Mouse (Mus musculus) heart, adult 2 months (tissue): Measurements from ENCODE around the gene Rtn3. TPM values are rescaled to one million over a fixed set of nuclear protein-coding genes. Genes with fewer than 3 reads are reported as not detected.
A peak's percentile ranks its signal among the peaks of the same experiment; 100 is the strongest.

Experiments used
- DNase-seq, 2 experiments: peaks; one replicate each; pipeline ENCODE4 v3.0.0; 2021
- H3K27ac ChIP-seq: fragments of 200-600 bp; 2 replicates; pipeline ENCODE4 v1.8.1; 2022
- H3K27me3 ChIP-seq: fragments of 200-500 bp; 2 replicates; pipeline ENCODE4 v1.6.1; 2012; ENCODE audit warnings: mild to moderate bottlenecking, low read length, inconsistent platforms, mixed read lengths; ENCODE audit not compliant: control insufficient read depth, insufficient read depth
- H3K36me3 ChIP-seq: fragments of 200-500 bp; 2 replicates; pipeline ENCODE4 v1.6.1; 2012; ENCODE audit warnings: low read length, inconsistent platforms; ENCODE audit not compliant: control insufficient read depth, insufficient read depth
- H3K4me1 ChIP-seq: fragments of 200-500 bp; 2 replicates; pipeline ENCODE4 v1.6.1; 2011; ENCODE audit warnings: low read length; ENCODE audit not compliant: control insufficient read depth, insufficient read depth
- H3K4me3 ChIP-seq: fragments of 200-600 bp; 2 replicates; pipeline ENCODE4 v1.8.1; 2022
- H3K79me2 ChIP-seq: fragments of 200-500 bp; replicated peaks from 2 replicates; pipeline ENCODE4 v1.6.1; 2012; ENCODE audit warnings: mild to moderate bottlenecking, inconsistent platforms, low read length, moderate library complexity, mixed read lengths; ENCODE audit not compliant: control insufficient read depth, insufficient read depth
- H3K9ac ChIP-seq: fragments of 200-500 bp; 2 replicates; pipeline ENCODE4 v1.6.1; 2012; ENCODE audit warnings: low read depth, mild to moderate bottlenecking, control low read depth, inconsistent platforms, low read length, mixed read lengths
- CTCF ChIP-seq: fragments of 200-600 bp; IDR thresholded peaks from 2 replicates; pipeline ENCODE4 v1.8.1; 2022; ENCODE audit warnings: antibody characterized with exemption, mild to moderate bottlenecking, moderate library complexity
- EP300 ChIP-seq: fragments of 200-500 bp; IDR thresholded peaks from 2 replicates; pipeline ENCODE4 v1.6.1; 2011; ENCODE audit warnings: low read depth, low read length, control low read depth; ENCODE audit not compliant: insufficient read depth
- POLR2A ChIP-seq: fragments of 200-500 bp; IDR thresholded peaks from 2 replicates; pipeline ENCODE4 v1.6.1; 2011; ENCODE audit warnings: mild to moderate bottlenecking, low read depth, low read length, control low read depth; ENCODE audit not compliant: insufficient read depth
- WGBS: fragments of 180-500 bp; shearing (Covaris S2); methylation state at CpG from one replicate; pipeline ENCODE4 v1.1.7; 2018; 5-methylcytosine and 5-hydroxymethylcytosine counted together
- intact Hi-C: fragments of 180-260 bp; cut with DNase I; formaldehyde crosslinking; loops from one replicate; pipeline ENCODE4 v1.15.1; 2025
- polyA plus RNA-seq: library from polyadenylated mRNA; depleted of rRNA; stranded (reverse); fragments of >200 nt; gene quantifications from 2 replicates; pipeline ENCODE4 v1.2.3, GENCODE M21; 2012
- total RNA-seq, 2 experiments: library from RNA; stranded (reverse); gene quantifications; 2 replicates each; pipeline ENCODE4 v1.2.3; 2021

Rtn3 gene
- total and polyA plus RNA-seq, 3 experiments, result 58.2 to 75.4 (median 71.8) TPM

GRCm38 (mm10) chr19:7482266-7482598 lies 849 bp downstream of the Rtn3 start:
- WGBS, result under 1% methylated on average over 7 of the region's 7 CpGs
- Histone ChIP-seq H3K4me3 (peak overlapping the region; percentile 66), H3K4me1 (peaks cover 5% of the 10 kb centered on the region), H3K79me2 (peaks cover 2% of the 10 kb centered on the region; the same call in 1 of the 2 replicates), H3K27me3 (no peaks in the 10 kb centered on the region), H3K36me3 (peaks cover 16% of the 10 kb centered on the region), H3K27ac (peak overlapping the region; percentile 98), H3K9ac (peak overlapping the region; percentile 91)
- TF ChIP-seq POLR2A, result no peak
- no peak for TF ChIP-seq CTCF
- no peak for TF ChIP-seq EP300
- DNase-seq, result no peak
- intact Hi-C loops, result loop anchor here (5.0 kb wide), 1 partner anchor 40 kb away; no protein-coding TSS in a partner anchor

GRCm38 (mm10) chr19:7481541-7482265 lies 1.4 kb downstream of the Rtn3 start:
- DNase-seq, result peak; percentile 32 to 41
- H3K79me2 ChIP-seq, result peaks cover 2% of the 10 kb centered on the region; the same call in 1 of the 2 replicates
- peak overlapping the region; percentile 46 for H3K9ac ChIP-seq
- 7% methylated on average over 12 of the region's 12 CpGs for WGBS
- peaks cover 16% of the 10 kb centered on the region for H3K36me3 ChIP-seq
- no peaks in the 10 kb centered on the region for H3K27me3 ChIP-seq
- intact Hi-C loops, result loop anchor here (5.0 kb wide), 1 partner anchor 39 kb away; no protein-coding TSS in a partner anchor
- peak overlapping the region; percentile 66 for H3K4me3 ChIP-seq
- TF ChIP-seq CTCF, result no peak
- no peak for TF ChIP-seq EP300
- no peak for TF ChIP-seq POLR2A
- peaks cover 5% of the 10 kb centered on the region for H3K4me1 ChIP-seq
- H3K27ac ChIP-seq, result peak overlapping the region; percentile 98

- no peak for TF ChIP-seq CTCF
- TF ChIP-seq POLR2A, result no peak
- TF ChIP-seq EP300, result no peak
- peaks cover 6% of the 10 kb centered on the region for H3K4me1 ChIP-seq
- H3K9ac ChIP-seq, result no peak overlapping the region
- peaks cover 4% of the 10 kb centered on the region; the same call in 1 of the 2 replicates for H3K79me2 ChIP-seq
- no peak overlapping the region for H3K4me3 ChIP-seq
- DNase-seq, result no peak
- H3K27me3 ChIP-seq, result no peaks in the 10 kb centered on the region
- H3K27ac ChIP-seq, result no peak overlapping the region
- 97% methylated on average over 3 of the region's 3 CpGs for WGBS
- intact Hi-C loops, result loop anchor here (5.0 kb wide), 1 partner anchor 37 kb away; no protein-coding TSS in a partner anchor
- H3K36me3 ChIP-seq, result peaks cover 20% of the 10 kb centered on the region
These were observed 3.3 kb downstream of the Rtn3 start for GRCm38 (mm10) chr19:7479751-7480248.

GRCm38 (mm10) chr19:7470643-7471042 lies 12.4 kb downstream of the Rtn3 start:
- no peak for DNase-seq
- Histone ChIP-seq H3K27me3 (no peaks in the 10 kb centered on the region), H3K4me1 (peaks cover 4% of the 10 kb centered on the region), H3K4me3 (no peak overlapping the region), H3K36me3 (peaks cover 32% of the 10 kb centered on the region), H3K79me2 (peaks cover 3% of the 10 kb centered on the region; the same call in 1 of the 2 replicates), H3K9ac (no peak overlapping the region), H3K27ac (no peak overlapping the region; the same call in 1 of the 2 replicates)
- intact Hi-C loops, result no loop called here
- WGBS, result 69% methylated on average over 2 of the region's 2 CpGs
- TF ChIP-seq POLR2A (no peak), EP300 (no peak), CTCF (no peak)

GRCm38 (mm10) chr19:7467915-7468314 lies 15.2 kb downstream of the Rtn3 start:
- TF ChIP-seq EP300 (no peak), CTCF (no peak), POLR2A (no peak)
- H3K4me1 ChIP-seq, result peaks cover 2% of the 10 kb centered on the region
- H3K27me3 ChIP-seq, result no peaks in the 10 kb centered on the region
- peaks cover 2% of the 10 kb centered on the region; the same call in 1 of the 2 replicates for H3K79me2 ChIP-seq
- no peak for DNase-seq
- H3K27ac ChIP-seq, result no peak overlapping the region
- intact Hi-C loops, result no loop called here
- no peak overlapping the region for H3K4me3 ChIP-seq
- peaks cover 25% of the 10 kb centered on the region for H3K36me3 ChIP-seq
- H3K9ac ChIP-seq, result no peak overlapping the region

DNA sequence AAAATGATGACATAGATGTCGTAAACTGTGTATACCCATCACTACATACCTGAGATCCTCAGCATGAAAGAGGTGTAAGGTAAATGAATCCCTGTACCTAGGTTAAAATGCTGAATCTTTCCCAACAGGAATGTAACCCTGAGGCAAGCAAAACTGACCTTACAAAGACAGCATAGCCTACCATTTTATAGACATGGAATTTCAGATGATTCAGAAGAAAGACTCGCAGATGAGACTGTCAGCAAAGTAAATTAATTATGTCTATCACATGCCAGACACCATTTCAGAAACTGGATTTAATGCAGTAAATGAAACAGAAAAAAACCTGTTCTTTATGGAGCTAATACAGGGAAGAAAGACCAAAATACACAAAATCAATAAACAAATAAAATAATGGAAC lies 23.7 kb downstream of the Rtn3 start:
- H3K27ac ChIP-seq, result no peak overlapping the region
- no peak for DNase-seq
- no peak overlapping the region for H3K4me3 ChIP-seq
- no peak for TF ChIP-seq CTCF
- no peak for TF ChIP-seq EP300
- no peak for TF ChIP-seq POLR2A
- H3K79me2 ChIP-seq, result peaks cover 5% of the 10 kb centered on the region
- 90% methylated on average over 2 of the region's 2 CpGs for WGBS
- H3K4me1 ChIP-seq, result peaks cover 2% of the 10 kb centered on the region; the same call in 1 of the 2 replicates
- intact Hi-C loops, result no loop called here
- H3K36me3 ChIP-seq, result peaks cover 3% of the 10 kb centered on the region; the same call in 1 of the 2 replicates
- no peaks in the 10 kb centered on the region for H3K27me3 ChIP-seq
- no peak overlapping the region for H3K9ac ChIP-seq
